Mouse (Mus musculus): Measurements from ENCODE around the gene Prss33.
A peak's percentile ranks its signal among the peaks of the same experiment; 100 is the strongest.

DNA sequence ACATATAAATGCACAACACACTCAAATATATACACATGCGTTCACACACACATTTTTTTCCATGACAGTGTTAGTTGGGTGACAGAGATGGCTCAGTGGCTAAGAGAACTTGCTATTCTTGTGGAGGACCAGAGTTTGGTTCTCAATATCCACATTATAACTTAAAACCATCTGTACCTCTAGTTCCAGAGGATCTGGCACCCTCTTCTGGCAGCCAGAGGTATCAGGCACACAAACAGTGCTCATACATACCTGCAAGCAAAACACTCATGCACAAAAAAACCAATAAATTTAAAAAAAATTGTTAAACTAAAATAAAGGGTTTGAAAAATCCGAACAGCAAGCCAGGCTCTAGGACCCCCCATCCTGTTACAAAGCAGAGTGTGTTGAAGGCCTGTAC, 14.2 kb upstream of the Prss33 start:
- TF ChIP-seq E2F4 (IDR thresholded peaks at IDR 0.05; ENCODE audit: insufficient replicate concordance, low read depth, low read length) = no peak
- TF ChIP-seq MAX (IDR thresholded peaks at IDR 0.05; ENCODE audit: low read length) = no peak
- TF ChIP-seq ELF1 (IDR thresholded peaks at IDR 0.05; ENCODE audit: low read depth, low read length) = no peak
- TF ChIP-seq EP300 (IDR thresholded peaks at IDR 0.05; ENCODE audit: low read length) = no peak
- TF ChIP-seq MAZ (IDR thresholded peaks at IDR 0.05; ENCODE audit: low read depth, low read length) = no peak
- no peak for TF ChIP-seq POLR2A (IDR thresholded peaks at IDR 0.05; ENCODE audit: low read depth, low read length)
- TF ChIP-seq MXI1 (IDR thresholded peaks at IDR 0.05; ENCODE audit: low read depth, low read length) = no peak
- peak; percentile 12 to 61; a peak in 2 of 4 replicates for TF ChIP-seq CTCF (conservative IDR thresholded peaks at IDR 0.05 in 1 of 2, IDR thresholded peaks at IDR 0.05 in 1 of 2; ENCODE audit: low read depth in 2 of 2, low read length in 2 of 2)
- no peak for TF ChIP-seq ZC3H11A (IDR thresholded peaks at IDR 0.05; ENCODE audit: low read depth, low read length)
- no peak for TF ChIP-seq IRF4 (IDR thresholded peaks at IDR 0.05; ENCODE audit: low read depth, low read length)
- no peak for TF ChIP-seq MAFK (IDR thresholded peaks at IDR 0.05; ENCODE audit: insufficient replicate concordance, low read length)
